Mouse (Mus musculus) gastrocnemius, adult 8-10 months (tissue): ENCODE results near the gene Ugt1a6a. TPM values are rescaled to one million over a fixed set of nuclear protein-coding genes. Genes with fewer than 3 reads are reported as not detected.
"Not testable (repeated sequence)": the region's sequence is repeated elsewhere in the genome, so short reads cannot be mapped to it uniquely, and the experiment has no call there.

ENCODE experiments used
- DNase-seq, 2 experiments: peaks; one replicate each; pipeline ENCODE4 v3.0.0; 2022; ENCODE audit warnings: low spot score in 2 of 2
- total RNA-seq, 4 experiments: library from RNA; stranded (reverse); gene quantifications; 2 replicates each; pipeline ENCODE4 v1.2.4; 2022

Ugt1a6a gene
- total RNA-seq: 1 to 10 TPM in 1 of 4 experiments, under 1 TPM in 3; 0.22 to 2.0 (median 0.47) TPM

GRCm38 (mm10) chr1:88134457-88135011 lies at the start of gene Ugt1a6a:
TSS of gene Ugt1a6a (plus strand) at chr1:88134809.
- not testable (repeated sequence) for DNase-seq

- no peak for DNase-seq
Measured at GRCm38 (mm10) chr1:88086125-88086524, 48.5 kb upstream of the Ugt1a6a start.

GRCm38 (mm10) chr1:88087513-88087912 lies 47.1 kb upstream of the Ugt1a6a start, which contains the start of gene Ugt1a8:
TSS of gene Ugt1a8 (plus strand) at chr1:88087813.
- no peak for DNase-seq

GRCm38 (mm10) chr1:88092341-88092740 lies 42.3 kb upstream of the Ugt1a6a start:
- no peak for DNase-seq

GRCm38 (mm10) chr1:88094270-88094676 lies 40.3 kb upstream of the Ugt1a6a start:
- DNase-seq: not testable (repeated sequence)

GRCm38 (mm10) chr1:88094941-88095492 lies 39.6 kb upstream of the Ugt1a6a start, which contains the start of gene Ugt1a7c:
TSS of gene Ugt1a7c (plus strand) at chr1:88095062.
- no peak for DNase-seq

- DNase-seq: not testable (repeated sequence)
Measured at GRCm38 (mm10) chr1:88098546-88098945, 36.1 kb upstream of the Ugt1a6a start.

- not testable (repeated sequence) for DNase-seq
Measured at GRCm38 (mm10) chr1:88099691-88100090, 34.9 kb upstream of the Ugt1a6a start.

- not testable (repeated sequence) for DNase-seq
Measured at GRCm38 (mm10) chr1:88103019-88103418, 31.6 kb upstream of the Ugt1a6a start, which contains the start of gene Ugt1a6b. TSS of gene Ugt1a6b (plus strand) at chr1:88103252.

- not testable (repeated sequence) for DNase-seq
Measured at GRCm38 (mm10) chr1:88103697-88104468, 30.7 kb upstream of the Ugt1a6a start.

- DNase-seq: no peak
Measured at GRCm38 (mm10) chr1:88104667-88105430, 29.8 kb upstream of the Ugt1a6a start.

- no peak for DNase-seq
Measured at GRCm38 (mm10) chr1:88105656-88106055, 29.0 kb upstream of the Ugt1a6a start.

- not testable (repeated sequence) for DNase-seq
Measured at GRCm38 (mm10) chr1:88109027-88109557, 25.5 kb upstream of the Ugt1a6a start.

GRCm38 (mm10) chr1:88109604-88110003 lies 25.0 kb upstream of the Ugt1a6a start:
- not testable (repeated sequence) for DNase-seq

- not testable (repeated sequence) for DNase-seq
Measured at GRCm38 (mm10) chr1:88112769-88113168, 21.8 kb upstream of the Ugt1a6a start.

- DNase-seq: not testable (repeated sequence)
Measured at GRCm38 (mm10) chr1:88120550-88120949, 14.1 kb upstream of the Ugt1a6a start.

- DNase-seq: not testable (repeated sequence)
Measured at GRCm38 (mm10) chr1:88121521-88121920, 13.1 kb upstream of the Ugt1a6a start.

GRCm38 (mm10) chr1:88125827-88126360 lies 8.7 kb upstream of the Ugt1a6a start:
- not testable (repeated sequence) for DNase-seq

GRCm38 (mm10) chr1:88129091-88129490 lies 5.5 kb upstream of the Ugt1a6a start:
- not testable (repeated sequence) for DNase-seq

- not testable (repeated sequence) for DNase-seq
Measured at GRCm38 (mm10) chr1:88130223-88130622, 4.4 kb upstream of the Ugt1a6a start.
